In genomic region chr1:38550579-38550978, GRCm38 (mm10) we compare ENCODE assay signal across 28 mouse cellular contexts.
DNase-seq lines count a peak whose midpoint lies in the region; ATAC-seq lines count a peak whose summit lies in the region.
"Had no signal": no experiment of that assay in that cellular context is flagged by ENCODE, and none has a peak within 500 bp of the region (broad histone marks: within the 10 kb centered on the region; RNA-seq: fewer than 3 reads in every experiment).

No protein-coding gene starts in this region.

- peak; percentile 45 for DNase-seq in heart, embryonic 10.5 days (ENCODE audit: low spot score)
- DNase-seq in liver, embryonic 11.5 days (ENCODE audit: low spot score), result no peak
- no peak for DNase-seq in left cerebral cortex, adult 18-20 months (ENCODE audit: low spot score in 2 of 2)
- DNase-seq: adrenal gland, adult 8-10 months; adrenal gland, postnatal 14 days; adrenal gland, postnatal 36 days; B cell, adult 2 months; cerebellum, adult 11-12 months; cerebellum, adult 2 months; cerebellum, adult 9-10 months; cerebellum, postnatal 10 days; cerebellum, postnatal 25 days; embryo, embryonic 11 days had no signal

- no peaks in the 10 kb centered on the region for H3K27me3 ChIP-seq in heart, embryonic 10.5 days (ENCODE audit: insufficient read depth, poor library complexity, severe bottlenecking)
- H3K27me3 ChIP-seq in heart, embryonic 11.5 days (ENCODE audit: control insufficient read depth, insufficient read depth, low read length), result no peaks in the 10 kb centered on the region
- no peaks in the 10 kb centered on the region for H3K27me3 ChIP-seq in neural tube, embryonic 13.5 days
- H3K27me3 ChIP-seq in neural tube, embryonic 15.5 days (replicated peaks), result no peaks in the 10 kb centered on the region
- no peaks in the 10 kb centered on the region for H3K27me3 ChIP-seq in liver, embryonic 11.5 days (replicated peaks; ENCODE audit: control insufficient read depth, insufficient read depth, low read length)
- H3K27me3 ChIP-seq: CH12.LX; embryonic facial prominence, embryonic 13.5 days; embryonic facial prominence, embryonic 15.5 days; forebrain, embryonic 12.5 days; Patski had no signal

- H3K36me3 ChIP-seq in heart, embryonic 10.5 days, result no peaks in the 10 kb centered on the region
- no peaks in the 10 kb centered on the region for H3K36me3 ChIP-seq in heart, embryonic 11.5 days (ENCODE audit: control insufficient read depth, insufficient read depth, low read length)
- no peaks in the 10 kb centered on the region for H3K36me3 ChIP-seq in neural tube, embryonic 13.5 days
- H3K36me3 ChIP-seq in neural tube, embryonic 15.5 days, result no peaks in the 10 kb centered on the region
- H3K36me3 ChIP-seq in liver, embryonic 11.5 days (ENCODE audit: control insufficient read depth, insufficient read depth, low read length), result no peaks in the 10 kb centered on the region
- H3K36me3 ChIP-seq: embryonic facial prominence, embryonic 13.5 days; embryonic facial prominence, embryonic 15.5 days; forebrain, embryonic 10.5 days; forebrain, embryonic 12.5 days; G1E had no signal

- no peak for ATAC-seq in heart, embryonic 11.5 days (replicated peaks; ENCODE audit: insufficient number of reproducible peaks, low FRiP score, low TSS enrichment)
- ATAC-seq in neural tube, embryonic 13.5 days (ENCODE audit: low read depth), result no peak
- no peak for ATAC-seq in neural tube, embryonic 15.5 days (ENCODE audit: low FRiP score)
- ATAC-seq in megakaryocyte progenitor cell, adult 5-6 weeks (replicated peaks; ENCODE audit: poor library complexity), result peak; percentile 73
- ATAC-seq in liver, embryonic 11.5 days (replicated peaks; ENCODE audit: low FRiP score), result no peak
- ATAC-seq: activated CD4-positive, CD25-positive, alpha-beta regulatory T cell, adult 4 months; CD4-positive, CD25-positive, alpha-beta regulatory T cell, adult 4 months; forebrain, embryonic 14.5 days; Patski had no signal

- no peak overlapping the region for H3K27ac ChIP-seq in heart, embryonic 10.5 days
- H3K27ac ChIP-seq in heart, embryonic 11.5 days (ENCODE audit: low read depth, low read length), result no peak overlapping the region
- 0 out of 2 replicates have a peak overlapping the region, but pooled peaks have one; percentile 38 for H3K27ac ChIP-seq in neural tube, embryonic 13.5 days (replicated peaks)
- no peak overlapping the region for H3K27ac ChIP-seq in neural tube, embryonic 15.5 days (replicated peaks)
- H3K27ac ChIP-seq in liver, embryonic 11.5 days (ENCODE audit: low read depth, low read length), result no peak overlapping the region
- H3K27ac ChIP-seq: embryonic facial prominence, embryonic 13.5 days; embryonic facial prominence, embryonic 15.5 days; forebrain, embryonic 10.5 days; forebrain, embryonic 12.5 days had no signal

- 49% methylated on average over 13 of the region's 13 CpGs for WGBS in heart, embryonic 10.5 days
- 49% methylated on average over 13 of the region's 13 CpGs for WGBS in heart, embryonic 11.5 days (ENCODE audit: insufficient replicate concordance)
- WGBS in neural tube, embryonic 13.5 days, result 71% methylated on average over 13 of the region's 13 CpGs
- WGBS in neural tube, embryonic 15.5 days, result 65% methylated on average over 13 of the region's 13 CpGs
- 39% methylated on average over 13 of the region's 13 CpGs for WGBS in liver, embryonic 11.5 days

- no peak overlapping the region for H3K4me2 ChIP-seq in heart, embryonic 11.5 days
- H3K4me2 ChIP-seq in neural tube, embryonic 13.5 days, result no peak overlapping the region
- no peak overlapping the region for H3K4me2 ChIP-seq in neural tube, embryonic 15.5 days
- H3K4me2 ChIP-seq in liver, embryonic 11.5 days, result no peak overlapping the region
- H3K4me2 ChIP-seq: embryonic facial prominence, embryonic 13.5 days; embryonic facial prominence, embryonic 15.5 days; forebrain, embryonic 12.5 days had no signal

- H3K4me1 ChIP-seq in heart, embryonic 10.5 days, result peaks cover 43% of the 10 kb centered on the region
- H3K4me1 ChIP-seq in heart, embryonic 11.5 days (ENCODE audit: control insufficient read depth, insufficient read depth, low read length), result peaks cover 34% of the 10 kb centered on the region
- H3K4me1 ChIP-seq in neural tube, embryonic 13.5 days (replicated peaks), result peaks cover 61% of the 10 kb centered on the region
- H3K4me1 ChIP-seq in neural tube, embryonic 15.5 days, result peaks cover 33% of the 10 kb centered on the region
- H3K4me1 ChIP-seq in liver, embryonic 11.5 days (replicated peaks; ENCODE audit: control insufficient read depth, insufficient read depth, low read length), result peaks cover 7% of the 10 kb centered on the region

- H3K4me3 ChIP-seq in heart, embryonic 10.5 days, result no peak overlapping the region
- no peak overlapping the region for H3K4me3 ChIP-seq in heart, embryonic 11.5 days (ENCODE audit: low read depth, low read length)
- H3K4me3 ChIP-seq in neural tube, embryonic 13.5 days, result no peak overlapping the region
- no peak overlapping the region for H3K4me3 ChIP-seq in neural tube, embryonic 15.5 days (replicated peaks)
- no peak overlapping the region for H3K4me3 ChIP-seq in liver, embryonic 11.5 days (ENCODE audit: low read depth, low read length)
- H3K4me3 ChIP-seq: embryonic facial prominence, embryonic 13.5 days; embryonic facial prominence, embryonic 15.5 days; erythroblast, embryonic 14.5 days; forebrain, embryonic 10.5 days; forebrain, embryonic 12.5 days had no signal

- no peak overlapping the region for H3K9ac ChIP-seq in heart, embryonic 11.5 days (ENCODE audit: low read depth, low read length)
- H3K9ac ChIP-seq in neural tube, embryonic 13.5 days, result no peak overlapping the region
- H3K9ac ChIP-seq in neural tube, embryonic 15.5 days (replicated peaks), result no peak overlapping the region
- H3K9ac ChIP-seq in liver, embryonic 11.5 days (ENCODE audit: low read depth, low read length), result no peak overlapping the region
- H3K9ac ChIP-seq: embryonic facial prominence, embryonic 13.5 days; embryonic facial prominence, embryonic 15.5 days; forebrain, embryonic 12.5 days had no signal

- H3K9me3 ChIP-seq in heart, embryonic 10.5 days, result no peaks in the 10 kb centered on the region
- no peaks in the 10 kb centered on the region for H3K9me3 ChIP-seq in heart, embryonic 11.5 days (replicated peaks; ENCODE audit: control insufficient read depth, low read length)
- no peaks in the 10 kb centered on the region for H3K9me3 ChIP-seq in neural tube, embryonic 13.5 days
- no peaks in the 10 kb centered on the region for H3K9me3 ChIP-seq in neural tube, embryonic 15.5 days (replicated peaks)
- no peaks in the 10 kb centered on the region for H3K9me3 ChIP-seq in liver, embryonic 11.5 days (ENCODE audit: control insufficient read depth, low read length)
- H3K9me3 ChIP-seq: embryonic facial prominence, embryonic 13.5 days; embryonic facial prominence, embryonic 15.5 days; forebrain, embryonic 10.5 days; forebrain, embryonic 12.5 days; G1E had no signal
